Mouse (Mus musculus): ENCODE data around the gene Sptbn4. TPM values are rescaled to one million over a fixed set of nuclear protein-coding genes. Genes with fewer than 3 reads are reported as not detected.
A peak's percentile ranks its signal among the peaks of the same experiment; 100 is the strongest.

Sptbn4 gene
- polyA plus RNA-seq, 1 experiment from 2014 or later = 0.28 TPM

DNA sequence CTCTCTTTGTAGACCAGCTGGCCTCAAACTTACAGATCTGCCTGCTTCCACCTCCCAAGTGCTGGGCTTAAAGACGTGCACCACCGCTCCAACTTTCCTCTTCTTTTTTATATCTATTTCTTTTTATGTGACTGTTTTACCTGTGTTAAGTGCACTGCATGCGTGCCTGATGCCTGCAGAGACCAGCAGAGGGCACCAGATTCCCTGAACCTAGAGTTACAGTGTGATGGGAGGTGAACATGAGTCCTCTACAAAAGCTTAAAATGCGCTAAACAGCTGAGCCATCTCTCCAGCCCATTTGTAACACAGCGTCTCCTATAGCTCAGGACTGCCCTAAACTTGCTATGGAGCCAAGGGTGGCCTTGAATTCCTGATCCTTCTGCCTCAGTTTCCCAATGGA lies 9.9 kb downstream of the Sptbn4 start:
- Histone ChIP-seq H3K4me1 (ENCODE audit: control insufficient read depth, insufficient read depth, low read length) (no peaks in the 10 kb centered on the region), H3K36me3 (replicated peaks; ENCODE audit: control insufficient read depth, insufficient read depth, low read depth, low read length) (no peaks in the 10 kb centered on the region), H3K9ac (replicated peaks; ENCODE audit: low read length) (no peak overlapping the region), H3K4me2 (ENCODE audit: low read depth, low read length) (no peak overlapping the region), H3K4me3 (ENCODE audit: low read depth, low read length) (no peak overlapping the region), H3K27ac (replicated peaks; ENCODE audit: low read depth, low read length) (no peak overlapping the region), H3K9me3 (replicated peaks; ENCODE audit: control insufficient read depth, low read length) (no peaks in the 10 kb centered on the region), H3K27me3 (ENCODE audit: control insufficient read depth, insufficient read depth, low read length) (peaks cover 8% of the 10 kb centered on the region)
- ATAC-seq (replicated peaks; ENCODE audit: insufficient number of reproducible peaks, low FRiP score, low TSS enrichment, low read depth) (no peak), DNase-seq (ENCODE audit: low spot score) (peak; percentile 55)
- WGBS = 61% methylated on average over 5 of the region's 5 CpGs

DNA sequence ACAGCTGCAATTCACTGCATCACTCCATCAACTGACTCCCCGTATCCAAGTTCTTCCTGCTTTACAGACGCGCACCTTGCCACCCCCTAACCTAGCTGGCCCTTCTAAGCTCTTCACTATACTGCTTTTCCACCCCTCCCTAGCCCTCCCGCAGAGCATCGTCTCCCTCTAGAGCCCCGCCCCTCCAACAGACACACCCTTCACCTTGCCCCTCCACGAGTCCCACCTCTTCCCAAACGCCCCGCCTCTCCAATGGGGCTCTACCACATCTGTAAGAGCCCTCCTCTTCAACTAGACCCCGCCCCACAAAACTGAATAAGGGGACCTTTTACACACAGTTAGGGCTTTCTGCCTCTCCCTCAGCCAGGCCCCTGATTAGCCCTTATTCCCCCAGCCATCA lies 13.7 kb downstream of the Sptbn4 start:
- Histone ChIP-seq H3K9me3 (replicated peaks; ENCODE audit: control insufficient read depth, low read length) (no peaks in the 10 kb centered on the region; the same call in 1 of the 2 replicates), H3K27ac (replicated peaks; ENCODE audit: low read depth, low read length) (no peak overlapping the region), H3K36me3 (replicated peaks; ENCODE audit: control insufficient read depth, insufficient read depth, low read depth, low read length) (no peaks in the 10 kb centered on the region), H3K27me3 (ENCODE audit: control insufficient read depth, insufficient read depth, low read length) (peaks cover 8% of the 10 kb centered on the region), H3K4me1 (ENCODE audit: control insufficient read depth, insufficient read depth, low read length) (no peaks in the 10 kb centered on the region), H3K4me3 (ENCODE audit: low read depth, low read length) (no peak overlapping the region), H3K9ac (replicated peaks; ENCODE audit: low read length) (no peak overlapping the region), H3K4me2 (ENCODE audit: low read depth, low read length) (no peak overlapping the region)
- DNase-seq (ENCODE audit: low spot score) (no peak), ATAC-seq (replicated peaks; ENCODE audit: insufficient number of reproducible peaks, low FRiP score, low TSS enrichment, low read depth) (no peak)
- WGBS = 9% methylated on average over 10 of the region's 10 CpGs

DNA sequence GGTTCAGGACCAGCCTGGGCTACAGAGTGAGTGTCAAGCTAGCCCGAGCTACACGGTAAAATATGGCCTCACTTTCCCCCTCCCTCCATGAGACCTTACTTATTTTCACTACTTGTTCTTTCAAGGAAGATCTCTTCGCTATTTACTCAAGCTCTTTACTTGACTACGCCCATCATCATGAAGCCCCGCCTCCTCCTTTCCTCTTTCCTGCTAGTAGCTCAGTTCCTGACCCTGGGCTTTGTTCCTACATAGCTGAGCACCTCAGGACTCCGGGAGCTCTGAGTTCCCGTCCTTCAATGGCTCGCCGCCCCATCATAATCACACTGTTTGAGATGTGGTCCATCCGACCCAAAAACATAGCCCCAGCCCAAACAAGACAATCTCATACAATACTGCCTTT lies 14.1 kb downstream of the Sptbn4 start:
- H3K4me3 ChIP-seq (ENCODE audit: low read depth, low read length) = no peak overlapping the region
- H3K9ac ChIP-seq (replicated peaks; ENCODE audit: low read length) = no peak overlapping the region
- H3K27me3 ChIP-seq (ENCODE audit: control insufficient read depth, insufficient read depth, low read length) = peaks cover 8% of the 10 kb centered on the region
- no peak for ATAC-seq (replicated peaks; ENCODE audit: insufficient number of reproducible peaks, low FRiP score, low TSS enrichment, low read depth)
- no peak overlapping the region for H3K27ac ChIP-seq (replicated peaks; ENCODE audit: low read depth, low read length)
- H3K4me2 ChIP-seq (ENCODE audit: low read depth, low read length) = no peak overlapping the region
- WGBS = 27% methylated on average over 10 of the region's 10 CpGs
- no peaks in the 10 kb centered on the region; the same call in 1 of the 2 replicates for H3K9me3 ChIP-seq (replicated peaks; ENCODE audit: control insufficient read depth, low read length)
- no peaks in the 10 kb centered on the region for H3K36me3 ChIP-seq (replicated peaks; ENCODE audit: control insufficient read depth, insufficient read depth, low read depth, low read length)
- DNase-seq (ENCODE audit: low spot score) = no peak
- H3K4me1 ChIP-seq (ENCODE audit: control insufficient read depth, insufficient read depth, low read length) = no peaks in the 10 kb centered on the region

DNA sequence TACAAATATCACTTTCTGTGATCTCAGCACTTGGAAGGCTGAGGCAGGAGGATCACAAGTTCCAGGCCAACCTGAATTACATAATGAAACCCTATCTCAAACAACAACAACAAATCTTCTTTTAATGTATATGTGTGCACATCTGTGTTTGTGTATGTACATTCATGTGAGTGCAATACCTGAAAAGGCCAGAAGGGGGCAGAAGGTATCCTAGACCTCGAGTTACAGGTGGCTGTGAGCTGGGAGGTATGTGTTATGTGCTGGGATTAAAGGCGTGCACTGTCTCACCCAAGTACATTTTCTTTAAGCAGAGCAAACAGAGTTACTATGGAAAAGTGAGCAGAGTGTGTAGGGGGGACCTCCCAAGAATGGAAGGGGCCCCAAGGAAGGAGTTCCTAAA lies 18.4 kb downstream of the Sptbn4 start:
- DNase-seq (ENCODE audit: low spot score) (no peak), ATAC-seq (replicated peaks; ENCODE audit: insufficient number of reproducible peaks, low FRiP score, low TSS enrichment, low read depth) (no peak)
- no peaks in the 10 kb centered on the region for H3K4me1 ChIP-seq (ENCODE audit: control insufficient read depth, insufficient read depth, low read length)
- no peak overlapping the region for H3K9ac ChIP-seq (replicated peaks; ENCODE audit: low read length)
- no peaks in the 10 kb centered on the region; the same call in 1 of the 2 replicates for H3K9me3 ChIP-seq (replicated peaks; ENCODE audit: control insufficient read depth, low read length)
- 59% methylated on average over 2 of the region's 2 CpGs for WGBS
- H3K4me2 ChIP-seq (ENCODE audit: low read depth, low read length) = no peak overlapping the region
- H3K4me3 ChIP-seq (ENCODE audit: low read depth, low read length) = no peak overlapping the region
- no peak overlapping the region for H3K27ac ChIP-seq (replicated peaks; ENCODE audit: low read depth, low read length)
- H3K27me3 ChIP-seq (ENCODE audit: control insufficient read depth, insufficient read depth, low read length) = peaks cover 6% of the 10 kb centered on the region; the same call in 1 of the 2 replicates
- no peaks in the 10 kb centered on the region for H3K36me3 ChIP-seq (replicated peaks; ENCODE audit: control insufficient read depth, insufficient read depth, low read depth, low read length)

DNA sequence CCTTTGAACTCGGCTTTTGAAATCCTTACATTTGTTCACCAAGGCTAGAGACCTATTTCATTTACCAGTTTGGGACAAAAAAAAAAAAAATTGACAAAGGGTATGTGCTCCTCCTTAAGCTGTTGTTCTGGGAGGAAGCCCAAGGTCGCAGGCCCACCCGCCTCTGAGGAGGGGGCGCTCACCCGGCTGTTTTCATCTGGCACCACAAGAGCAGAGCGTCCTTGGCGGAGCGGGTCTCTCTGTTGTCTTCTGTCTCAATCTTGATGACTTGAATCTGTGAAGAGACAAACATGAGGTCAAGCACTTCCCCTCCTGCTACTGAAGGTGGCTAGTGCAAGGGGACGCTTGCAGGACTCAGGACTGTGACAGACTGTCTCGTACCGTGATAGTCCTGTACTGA lies 19.5 kb downstream of the Sptbn4 start:
- ATAC-seq (replicated peaks; ENCODE audit: insufficient number of reproducible peaks, low FRiP score, low TSS enrichment, low read depth) (no peak), DNase-seq (ENCODE audit: low spot score) (no peak)
- no peak overlapping the region for H3K27ac ChIP-seq (replicated peaks; ENCODE audit: low read depth, low read length)
- H3K9ac ChIP-seq (replicated peaks; ENCODE audit: low read length) = no peak overlapping the region
- no peaks in the 10 kb centered on the region for H3K27me3 ChIP-seq (ENCODE audit: control insufficient read depth, insufficient read depth, low read length)
- no peaks in the 10 kb centered on the region for H3K4me1 ChIP-seq (ENCODE audit: control insufficient read depth, insufficient read depth, low read length)
- no peaks in the 10 kb centered on the region; the same call in 1 of the 2 replicates for H3K9me3 ChIP-seq (replicated peaks; ENCODE audit: control insufficient read depth, low read length)
- WGBS = 82% methylated on average over 11 of the region's 11 CpGs
- no peak overlapping the region for H3K4me2 ChIP-seq (ENCODE audit: low read depth, low read length)
- H3K4me3 ChIP-seq (ENCODE audit: low read depth, low read length) = no peak overlapping the region
- no peaks in the 10 kb centered on the region for H3K36me3 ChIP-seq (replicated peaks; ENCODE audit: control insufficient read depth, insufficient read depth, low read depth, low read length)

DNA sequence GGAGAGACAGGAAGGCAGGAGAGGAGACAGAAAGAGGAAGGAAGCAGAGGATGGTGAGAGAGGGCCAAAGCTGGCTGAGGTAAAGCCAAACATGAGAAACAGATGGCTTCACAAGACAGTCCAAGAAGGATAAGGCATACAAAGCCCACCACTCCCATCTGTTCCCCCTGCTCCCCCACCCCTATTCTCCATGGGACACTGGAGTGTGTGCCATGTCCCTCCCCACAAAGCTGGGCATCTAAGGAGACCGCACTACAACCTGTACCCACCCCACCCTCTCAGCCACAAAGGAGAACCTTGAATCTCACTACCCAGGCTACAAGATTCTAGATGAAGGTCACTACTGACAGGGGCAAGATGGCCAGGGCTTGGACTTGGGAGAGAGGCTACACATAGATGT lies 20.1 kb downstream of the Sptbn4 start:
- WGBS = 84% methylated on average over 1 of the region's 1 CpGs
- Histone ChIP-seq H3K27me3 (ENCODE audit: control insufficient read depth, insufficient read depth, low read length) (no peaks in the 10 kb centered on the region), H3K9me3 (replicated peaks; ENCODE audit: control insufficient read depth, low read length) (no peaks in the 10 kb centered on the region; the same call in 1 of the 2 replicates), H3K4me2 (ENCODE audit: low read depth, low read length) (no peak overlapping the region), H3K4me3 (ENCODE audit: low read depth, low read length) (no peak overlapping the region), H3K4me1 (ENCODE audit: control insufficient read depth, insufficient read depth, low read length) (no peaks in the 10 kb centered on the region), H3K36me3 (replicated peaks; ENCODE audit: control insufficient read depth, insufficient read depth, low read depth, low read length) (no peaks in the 10 kb centered on the region), H3K27ac (replicated peaks; ENCODE audit: low read depth, low read length) (no peak overlapping the region), H3K9ac (replicated peaks; ENCODE audit: low read length) (no peak overlapping the region)
- no peak for DNase-seq (ENCODE audit: low spot score)
- no peak for ATAC-seq (replicated peaks; ENCODE audit: insufficient number of reproducible peaks, low FRiP score, low TSS enrichment, low read depth)

DNA sequence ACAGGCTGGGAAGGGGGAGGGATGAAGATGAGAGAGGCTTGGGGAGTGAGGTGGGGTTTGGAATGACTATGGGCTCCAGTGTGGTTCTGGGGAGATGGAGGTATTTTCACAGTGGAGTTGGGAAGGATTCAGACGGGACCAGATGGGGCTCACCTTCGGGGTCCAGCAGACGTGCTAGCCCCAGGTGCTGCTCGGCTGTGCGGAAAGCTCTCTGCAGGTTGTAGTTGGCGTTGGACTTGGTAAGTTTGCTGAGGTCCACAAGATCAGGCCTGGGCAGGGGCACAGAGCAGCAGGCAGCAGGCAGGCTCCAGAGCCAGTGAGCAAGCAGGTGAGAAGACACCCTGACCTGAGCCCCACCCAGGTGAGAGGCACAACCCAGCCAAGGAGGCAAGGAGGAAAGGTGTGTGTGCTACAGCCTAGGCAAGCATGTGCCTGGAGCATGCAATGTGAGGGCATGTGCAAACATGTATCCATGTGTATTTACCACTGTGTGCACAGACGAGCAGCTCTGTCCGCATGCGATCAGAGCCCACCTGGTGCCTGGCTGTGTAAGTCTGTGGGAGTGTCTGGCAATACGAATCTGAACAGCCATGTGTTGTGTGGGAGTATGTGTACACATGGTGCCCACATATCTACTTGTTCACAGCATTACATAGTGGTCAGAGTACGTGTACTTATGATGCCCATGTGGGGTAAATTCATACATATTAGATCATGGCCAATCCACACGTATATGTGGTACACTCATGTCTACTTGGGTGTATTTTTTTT lies 23.7 kb downstream of the Sptbn4 start:
- ATAC-seq (replicated peaks; ENCODE audit: insufficient number of reproducible peaks, low FRiP score, low TSS enrichment, low read depth) (no peak), DNase-seq (ENCODE audit: low spot score) (no peak)
- no peaks in the 10 kb centered on the region for H3K27me3 ChIP-seq (ENCODE audit: control insufficient read depth, insufficient read depth, low read length)
- H3K4me1 ChIP-seq (ENCODE audit: control insufficient read depth, insufficient read depth, low read length) = no peaks in the 10 kb centered on the region
- H3K36me3 ChIP-seq (replicated peaks; ENCODE audit: control insufficient read depth, insufficient read depth, low read depth, low read length) = no peaks in the 10 kb centered on the region
- H3K9me3 ChIP-seq (replicated peaks; ENCODE audit: control insufficient read depth, low read length) = no peaks in the 10 kb centered on the region
- WGBS = 88% methylated on average over 12 of the region's 12 CpGs
- no peak overlapping the region for H3K27ac ChIP-seq (replicated peaks; ENCODE audit: low read depth, low read length)
- H3K9ac ChIP-seq (replicated peaks; ENCODE audit: low read length) = no peak overlapping the region
- H3K4me2 ChIP-seq (ENCODE audit: low read depth, low read length) = no peak overlapping the region
- H3K4me3 ChIP-seq (ENCODE audit: low read depth, low read length) = no peak overlapping the region

DNA sequence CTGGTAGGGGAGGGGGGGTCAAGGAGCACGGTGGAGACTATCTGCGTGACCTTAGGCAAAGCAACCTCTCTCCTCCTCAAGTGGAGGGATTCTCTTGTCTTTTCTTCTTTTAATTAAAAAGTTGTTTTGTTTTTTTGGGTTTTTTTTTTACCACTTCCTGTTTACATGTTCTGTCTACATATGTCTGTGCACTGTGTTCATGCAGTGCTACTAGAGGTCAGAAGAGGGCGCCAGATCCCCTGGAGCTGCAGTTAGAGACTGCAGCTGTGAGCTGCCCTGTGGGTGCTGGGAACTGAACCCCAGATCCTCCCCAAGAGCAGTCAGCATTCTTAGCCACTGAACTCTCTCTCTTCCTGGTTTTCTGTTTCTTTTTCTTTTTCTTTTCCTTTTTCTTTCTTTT lies 28.4 kb downstream of the Sptbn4 start:
- Histone ChIP-seq H3K4me1 (ENCODE audit: control insufficient read depth, insufficient read depth, low read length) (no peaks in the 10 kb centered on the region), H3K4me2 (ENCODE audit: low read depth, low read length) (no peak overlapping the region), H3K27ac (replicated peaks; ENCODE audit: low read depth, low read length) (no peak overlapping the region), H3K36me3 (replicated peaks; ENCODE audit: control insufficient read depth, insufficient read depth, low read depth, low read length) (no peaks in the 10 kb centered on the region), H3K9me3 (replicated peaks; ENCODE audit: control insufficient read depth, low read length) (no peaks in the 10 kb centered on the region), H3K4me3 (ENCODE audit: low read depth, low read length) (no peak overlapping the region), H3K9ac (replicated peaks; ENCODE audit: low read length) (no peak overlapping the region), H3K27me3 (ENCODE audit: control insufficient read depth, insufficient read depth, low read length) (no peaks in the 10 kb centered on the region)
- ATAC-seq (replicated peaks; ENCODE audit: insufficient number of reproducible peaks, low FRiP score, low TSS enrichment, low read depth) (no peak), DNase-seq (ENCODE audit: low spot score) (no peak)
- 71% methylated on average over 3 of the region's 3 CpGs for WGBS
